Mouse (Mus musculus): ENCODE results near the gene Mtor. TPM values are rescaled to one million over a fixed set of nuclear protein-coding genes. Genes with fewer than 3 reads are reported as not detected.
A peak's percentile ranks its signal among the peaks of the same experiment; 100 is the strongest.

Mtor gene
- total and polyA plus RNA-seq, 3 experiments, result 10.5 to 28.6 (median 24.3) TPM

- peak; percentile 31 for DNase-seq (ENCODE audit: extremely low read depth)
- H3K9me3 ChIP-seq (replicated peaks; ENCODE audit: low read length), result no peaks in the 10 kb centered on the region
- no peak overlapping the region for H3K27ac ChIP-seq (ENCODE audit: insufficient read depth, low read depth)
- no peak overlapping the region for H3K9ac ChIP-seq (ENCODE audit: insufficient read depth, low read depth)
- in situ Hi-C loops (cut with MboI; ENCODE audit: low pct_ligation_motif_present, low pct_unique_long_range_greater_than_20kb, low sequenced_read_pairs), result no loop called here
- peaks cover 79 to 91% of the 10 kb centered on the region in 2 experiments for H3K36me3 ChIP-seq (replicated peaks in 1 of 2; ENCODE audit: control insufficient read depth in 1 of 2, insufficient read depth in 1 of 2, low read length in 1 of 2)
- H3K27me3 ChIP-seq (replicated peaks), result no peaks in the 10 kb centered on the region
- no peak overlapping the region for H3K4me3 ChIP-seq (replicated peaks in 1 of 3; ENCODE audit: low read depth in 2 of 3, low read length in 2 of 3, poor library complexity in 1 of 3)
- H3K4me2 ChIP-seq (ENCODE audit: insufficient read depth, low read depth, poor library complexity, severe bottlenecking), result no peak overlapping the region
- H3K4me1 ChIP-seq (ENCODE audit: control insufficient read depth in 1 of 2, insufficient read depth in 2 of 2), result no peaks in the 10 kb centered on the region
- TF ChIP-seq POLR2A (IDR thresholded peaks at IDR 0.05; ENCODE audit: low read depth, low read length) (no peak), USF2 (conservative IDR thresholded peaks at IDR 0.05; ENCODE audit: low read depth, low read length) (no peak), MXI1 (IDR thresholded peaks at IDR 0.05; ENCODE audit: low read depth, low read length) (no peak), CTCF (conservative IDR thresholded peaks at IDR 0.05 in 1 of 2, IDR thresholded peaks at IDR 0.05 in 1 of 2; ENCODE audit: low read depth in 2 of 2, low read length in 2 of 2) (peak in 1 of 2 experiments; percentile 53; a peak in 3 of 4 replicates), RAD21 (IDR thresholded peaks at IDR 0.05; ENCODE audit: low read depth, low read length) (peak; percentile 36), SIN3A (IDR thresholded peaks at IDR 0.05; ENCODE audit: low read length) (no peak), KAT2A (IDR thresholded peaks at IDR 0.05; ENCODE audit: insufficient replicate concordance, low read length) (no peak), SMC3 (IDR thresholded peaks at IDR 0.05; ENCODE audit: low read depth, low read length) (peak; percentile 26)
- H3K79me2 ChIP-seq (replicated peaks; ENCODE audit: control insufficient read depth, extremely low read depth, insufficient read depth, poor library complexity, severe bottlenecking), result no peaks in the 10 kb centered on the region
- dilution Hi-C loops (cut with MboI; ENCODE audit: extremely low pct_ligation_motif_present, extremely low pct_unique_long_range_greater_than_20kb, low sequenced_read_pairs), result no loop called here
Measured at GRCm38 (mm10) chr4:148463208-148463960, 15.0 kb downstream of the Mtor start.

- TF ChIP-seq CHD2 (IDR thresholded peaks at IDR 0.05; ENCODE audit: low read length), result no peak
- no peak for TF ChIP-seq ZMIZ1 (IDR thresholded peaks at IDR 0.05; ENCODE audit: low read depth, low read length)
- TF ChIP-seq MYC (IDR thresholded peaks at IDR 0.05; ENCODE audit: low read depth, low read length), result no peak
- TF ChIP-seq ETS1 (conservative IDR thresholded peaks at IDR 0.05; ENCODE audit: low read depth, low read length), result no peak
- no peak for TF ChIP-seq ZNF384 (IDR thresholded peaks at IDR 0.05; ENCODE audit: low read depth, low read length)
- no peak for TF ChIP-seq RAD21 (IDR thresholded peaks at IDR 0.05; ENCODE audit: low read depth, low read length)
- no peak for TF ChIP-seq ELF1 (IDR thresholded peaks at IDR 0.05; ENCODE audit: low read depth, low read length)
- TF ChIP-seq BHLHE40 (IDR thresholded peaks at IDR 0.05; ENCODE audit: low read depth, low read length), result no peak
- TF ChIP-seq SIN3A (IDR thresholded peaks at IDR 0.05; ENCODE audit: low read length), result no peak
- no peak for TF ChIP-seq MAFK (IDR thresholded peaks at IDR 0.05; ENCODE audit: insufficient replicate concordance, low read length)
- TF ChIP-seq USF2 (conservative IDR thresholded peaks at IDR 0.05; ENCODE audit: low read depth, low read length), result no peak
- no peak overlapping the region for H3K9ac ChIP-seq (ENCODE audit: insufficient read depth, low read depth)
- H3K27ac ChIP-seq (ENCODE audit: insufficient read depth, low read depth), result no peak overlapping the region
- no peaks in the 10 kb centered on the region for H3K4me1 ChIP-seq (ENCODE audit: control insufficient read depth in 1 of 2, insufficient read depth in 2 of 2)
- peaks cover 78 to 91% of the 10 kb centered on the region in 2 experiments for H3K36me3 ChIP-seq (replicated peaks in 1 of 2; ENCODE audit: control insufficient read depth in 1 of 2, insufficient read depth in 1 of 2, low read length in 1 of 2)
- no peak overlapping the region for H3K4me3 ChIP-seq (replicated peaks in 1 of 3; ENCODE audit: low read depth in 2 of 3, low read length in 2 of 3, poor library complexity in 1 of 3)
- no peaks in the 10 kb centered on the region for H3K79me2 ChIP-seq (replicated peaks; ENCODE audit: control insufficient read depth, extremely low read depth, insufficient read depth, poor library complexity, severe bottlenecking)
- dilution Hi-C loops (cut with MboI; ENCODE audit: extremely low pct_ligation_motif_present, extremely low pct_unique_long_range_greater_than_20kb, low sequenced_read_pairs) (no loop called here), in situ Hi-C loops (cut with MboI; ENCODE audit: low pct_ligation_motif_present, low pct_unique_long_range_greater_than_20kb, low sequenced_read_pairs) (no loop called here)
- H3K4me2 ChIP-seq (ENCODE audit: insufficient read depth, low read depth, poor library complexity, severe bottlenecking), result no peak overlapping the region
- no peak for DNase-seq (ENCODE audit: extremely low read depth)
- no peaks in the 10 kb centered on the region for H3K9me3 ChIP-seq (replicated peaks; ENCODE audit: low read length)
- no peaks in the 10 kb centered on the region for H3K27me3 ChIP-seq (replicated peaks)
Measured at GRCm38 (mm10) chr4:148464301-148464700, 15.9 kb downstream of the Mtor start.

Data from CH12.LX (cell line).